ENCODE assay signal across 13 mouse cellular contexts in the genomic region with DNA sequence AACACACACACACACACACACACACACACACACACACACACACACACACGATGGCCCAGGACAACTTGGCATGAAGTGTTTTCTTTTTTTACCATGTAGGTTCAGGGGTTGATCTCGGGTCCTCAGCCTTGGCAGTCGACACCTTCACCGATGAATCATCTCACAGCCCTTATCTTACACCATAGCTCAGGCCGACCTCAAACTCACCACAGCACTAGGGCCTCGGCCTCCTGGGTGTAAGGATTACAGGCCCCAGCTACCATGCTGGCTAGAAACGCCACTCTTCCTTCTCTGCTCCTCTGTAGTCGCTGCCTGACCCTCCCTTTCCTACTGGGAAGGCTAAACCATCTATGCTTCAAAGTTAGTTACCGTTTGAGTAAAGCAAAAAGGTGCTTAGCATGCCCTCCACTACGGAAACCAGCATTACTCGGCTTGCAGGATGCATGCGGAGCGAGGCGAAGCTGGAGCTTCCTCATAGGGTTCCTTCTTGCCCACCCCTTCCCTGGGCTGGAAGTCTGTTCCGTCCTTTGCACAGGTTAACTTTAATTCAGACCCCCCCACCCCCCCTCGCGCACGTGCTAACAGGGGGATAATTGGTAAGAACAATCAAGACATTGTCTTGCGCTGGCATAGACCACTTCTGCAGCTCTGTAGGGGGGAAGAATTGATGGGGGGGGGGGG. TPM values are rescaled to one million over a fixed set of nuclear protein-coding genes. Genes with fewer than 3 reads are reported as not detected.
DNase-seq lines count a peak whose midpoint lies in the region; ATAC-seq and TF ChIP-seq lines count a peak whose summit lies in the region.
"Had no signal": no experiment of that assay in that cellular context is flagged by ENCODE, and none has a peak within 500 bp of the region (broad histone marks: within the 10 kb centered on the region; RNA-seq: fewer than 3 reads in every experiment).

No protein-coding gene starts in this region.

- peaks cover 49% of the 10 kb centered on the region for H3K4me1 ChIP-seq in forebrain, embryonic 13.5 days
- H3K4me1 ChIP-seq in lung, adult 2 months (ENCODE audit: control insufficient read depth, insufficient read depth, low read length): no peaks in the 10 kb centered on the region
- H3K4me1 ChIP-seq: liver, embryonic 15.5 days had no signal

- H3K4me2 ChIP-seq in forebrain, embryonic 13.5 days: peak overlapping the region; percentile 49
- H3K4me2 ChIP-seq: liver, embryonic 15.5 days had no signal

- peaks cover 30% of the 10 kb centered on the region for H3K27me3 ChIP-seq in forebrain, embryonic 13.5 days

- peaks cover 13% of the 10 kb centered on the region for H3K36me3 ChIP-seq in forebrain, embryonic 13.5 days (ENCODE audit: poor library complexity, severe bottlenecking)
- H3K36me3 ChIP-seq: liver, embryonic 15.5 days had no signal

- ATAC-seq in forebrain, embryonic 13.5 days: peak; percentile 14; the same call in 1 of the 2 replicates
- peak; percentile 88 for ATAC-seq in megakaryocyte-erythroid progenitor cell, adult 5-6 weeks (replicated peaks; ENCODE audit: low FRiP score, low TSS enrichment, poor library complexity, severe bottlenecking)
- ATAC-seq: Patski had no signal

- H3K27ac ChIP-seq in forebrain, embryonic 13.5 days: peak overlapping the region; percentile 94
- H3K27ac ChIP-seq: liver, embryonic 15.5 days had no signal

- peak; percentile 77 for DNase-seq in 3T3-L1 (ENCODE audit: low read depth, low spot score)
- DNase-seq in Muller cell, postnatal 12 days (ENCODE audit: inconsistent ontology term): peak; percentile 43
- DNase-seq in lung, adult 2 months: no peak
- no peak for DNase-seq in testis, postnatal 10 days (ENCODE audit: low spot score)
- no peak for DNase-seq in frontal cortex, postnatal 25 days (ENCODE audit: low spot score in 2 of 2)
- no peak for DNase-seq in layer of hippocampus, postnatal 10 days (ENCODE audit: low spot score in 2 of 2)
- DNase-seq: kidney, postnatal 36 days had no signal

- no peaks in the 10 kb centered on the region for H3K9me3 ChIP-seq in forebrain, embryonic 13.5 days (replicated peaks)
- H3K9me3 ChIP-seq: liver, embryonic 15.5 days had no signal

- no peak for TF ChIP-seq POLR2A in lung, adult 2 months (IDR thresholded peaks at IDR 0.05; ENCODE audit: borderline replicate concordance, extremely low read depth, low read depth, low read length)

- TF ChIP-seq CTCF in lung, adult 2 months (IDR thresholded peaks at IDR 0.05; ENCODE audit: insufficient read depth, low read length): no peak

- peak overlapping the region; percentile 3; the same call in 1 of the 2 replicates for H3K9ac ChIP-seq in forebrain, embryonic 13.5 days
- H3K9ac ChIP-seq: liver, embryonic 15.5 days had no signal

- H3K4me3 ChIP-seq in forebrain, embryonic 13.5 days: 0 out of 2 replicates have a peak overlapping the region, but pooled peaks have one; percentile 1
- H3K4me3 ChIP-seq in lung, adult 2 months (replicated peaks; ENCODE audit: extremely low read depth, low read depth, low read length): no peak overlapping the region
- H3K4me3 ChIP-seq: erythroblast, embryonic 14.5 days; liver, embryonic 15.5 days; myocyte had no signal

- 2% methylated on average over 19 of the region's 19 CpGs for whole genome bisulfite sequencing in forebrain, embryonic 13.5 days
- WGBS in lung, adult 2 months: 34% methylated on average over 19 of the region's 19 CpGs

RNA-seq across cellular contexts. Expression of a gene that starts 18.0 kb away (rescaled TPM):
- 20.7 and 24.5 TPM in 2 replicates for polyA plus RNA-seq in forebrain, embryonic 13.5 days (2015; fragmentation: Nextera tagmentation; extraction: Ambion mirVana)
- 79.7 and 94.6 TPM in 2 replicates for total RNA-seq in megakaryocyte-erythroid progenitor cell, adult 5-6 weeks (2014; fragmentation: Nextera tagmentation)
- total RNA-seq in megakaryocyte-erythroid progenitor cell, adult 5-6 weeks (2017): 23.3 and 26.9 TPM in 2 replicates
- polyA plus RNA-seq in lung, adult 2 months (2012; rRNA removed): 50.4 and 55.3 TPM in 2 replicates
- total RNA-seq in layer of hippocampus, postnatal 10 days (2021): 10 to 100 TPM; 47.1 to 49.2 TPM

RNA-seq across cellular contexts. Expression of a gene that starts 34.0 kb away (rescaled TPM):
- polyA plus RNA-seq in forebrain, embryonic 13.5 days (2015; fragmentation: Nextera tagmentation; extraction: Ambion mirVana): 141 and 165 TPM in 2 replicates
- not detected in 2 replicates for total RNA-seq in megakaryocyte-erythroid progenitor cell, adult 5-6 weeks (2014; fragmentation: Nextera tagmentation)
- not detected in 2 replicates for total RNA-seq in megakaryocyte-erythroid progenitor cell, adult 5-6 weeks (2017)
- polyA plus RNA-seq in lung, adult 2 months (2012; rRNA removed): 0.12 and 0.19 TPM in 2 replicates
- total RNA-seq in layer of hippocampus, postnatal 10 days (2021): 100 to 1,000 TPM; 215 to 221 TPM
- polyA plus RNA-seq: erythroblast, embryonic 14.5 days; myocyte; Patski had no signal

Comparison
In these comparisons a context has a peak if more than half of its experiments do, and no peak if none do; other contexts are left out.
1. DNase-seq: peak in 3T3-L1 (single experiment) and Muller cell, postnatal 12 days (single experiment); none in lung, adult 2 months (single experiment), testis, postnatal 10 days (single experiment), frontal cortex, postnatal 25 days (0 of 2) and layer of hippocampus, postnatal 10 days (0 of 2).
2. RNA of a gene that starts 34.0 kb away (total RNA-seq): 215 to 221 TPM in layer of hippocampus, postnatal 10 days; not detected in megakaryocyte-erythroid progenitor cell, adult 5-6 weeks; every median in the first group is over 100 times any median in the second.